Mouse (Mus musculus): ENCODE results near the gene Slc8b1. TPM values are rescaled to one million over a fixed set of nuclear protein-coding genes. Genes with fewer than 3 reads are reported as not detected.

Slc8b1 gene
- total and polyA plus RNA-seq, 3 experiments = 10.0 to 13.2 (median 12.2) TPM

GRCm38 (mm10) chr5:120578504-120579081, 67.6 kb downstream of the Slc8b1 start:
- Histone ChIP-seq H3K79me2 (replicated peaks; ENCODE audit: control insufficient read depth, insufficient read depth, low read length) (no peaks in the 10 kb centered on the region), H3K9ac (ENCODE audit: low read depth, low read length) (no peak overlapping the region), H3K36me3 (ENCODE audit: control insufficient read depth, insufficient read depth, low read length) (no peaks in the 10 kb centered on the region), H3K4me3 (no peak overlapping the region; the same call in 1 of the 2 replicates), H3K27me3 (ENCODE audit: control insufficient read depth, insufficient read depth, low read length) (no peaks in the 10 kb centered on the region), H3K27ac (peak overlapping the region; percentile 75), H3K4me1 (ENCODE audit: control insufficient read depth, insufficient read depth, low read length) (peaks cover 17% of the 10 kb centered on the region)
- intact Hi-C loops (cut with DNase I) = no loop called here
- TF ChIP-seq EP300 (IDR thresholded peaks at IDR 0.05; ENCODE audit: insufficient read depth, low read depth, low read length) (no peak), POLR2A (IDR thresholded peaks at IDR 0.05; ENCODE audit: insufficient read depth, low read depth, low read length) (no peak), CTCF (IDR thresholded peaks at IDR 0.05) (no peak)
- 39% methylated on average over 12 of the region's 12 CpGs for WGBS
- DNase-seq = peak; percentile 75 to 80

DNA sequence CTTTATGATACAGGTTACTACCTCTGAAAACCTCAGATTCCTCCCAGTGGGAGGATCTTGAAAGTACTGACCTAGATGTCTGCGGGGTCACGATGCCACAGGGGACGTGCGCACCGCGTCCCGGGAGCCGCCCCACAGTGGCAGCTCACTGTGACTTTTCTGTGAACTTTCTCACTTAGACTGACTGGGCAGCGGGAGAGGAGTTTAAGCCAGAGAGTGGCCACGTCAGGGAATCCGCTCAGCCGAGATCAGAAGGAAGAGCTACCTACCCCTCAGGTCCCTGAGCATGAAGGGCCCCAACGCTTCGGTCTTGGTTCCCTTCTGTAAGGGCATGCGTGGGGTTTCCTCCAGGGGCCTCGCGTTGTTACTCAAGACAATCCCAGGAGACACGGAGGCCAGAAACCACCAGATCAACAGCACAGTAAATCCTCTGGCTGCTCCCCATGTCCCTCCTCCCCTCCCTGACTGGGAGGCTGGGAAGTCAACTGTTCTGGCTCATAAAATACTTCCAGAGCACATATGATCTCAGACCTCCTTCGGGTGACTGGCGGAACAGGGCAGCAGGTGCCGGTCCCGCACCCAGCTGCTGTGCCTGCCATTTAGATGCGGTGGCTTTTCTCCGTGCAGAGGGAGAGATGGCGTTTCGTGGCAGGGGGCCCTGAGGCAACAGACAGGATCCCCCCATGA, 68.4 kb downstream of the Slc8b1 start:
- peaks cover 17% of the 10 kb centered on the region for H3K4me1 ChIP-seq (ENCODE audit: control insufficient read depth, insufficient read depth, low read length)
- H3K27ac ChIP-seq = peak overlapping the region; percentile 75
- no peak for TF ChIP-seq CTCF (IDR thresholded peaks at IDR 0.05)
- no peak for TF ChIP-seq POLR2A (IDR thresholded peaks at IDR 0.05; ENCODE audit: insufficient read depth, low read depth, low read length)
- no peaks in the 10 kb centered on the region for H3K36me3 ChIP-seq (ENCODE audit: control insufficient read depth, insufficient read depth, low read length)
- H3K4me3 ChIP-seq = no peak overlapping the region; the same call in 1 of the 2 replicates
- H3K27me3 ChIP-seq (ENCODE audit: control insufficient read depth, insufficient read depth, low read length) = no peaks in the 10 kb centered on the region
- peak; percentile 75 to 82 for DNase-seq
- no peaks in the 10 kb centered on the region for H3K79me2 ChIP-seq (replicated peaks; ENCODE audit: control insufficient read depth, insufficient read depth, low read length)
- H3K9ac ChIP-seq (ENCODE audit: low read depth, low read length) = no peak overlapping the region
- WGBS = 40% methylated on average over 26 of the region's 26 CpGs
- intact Hi-C loops (cut with DNase I) = no loop called here

DNA sequence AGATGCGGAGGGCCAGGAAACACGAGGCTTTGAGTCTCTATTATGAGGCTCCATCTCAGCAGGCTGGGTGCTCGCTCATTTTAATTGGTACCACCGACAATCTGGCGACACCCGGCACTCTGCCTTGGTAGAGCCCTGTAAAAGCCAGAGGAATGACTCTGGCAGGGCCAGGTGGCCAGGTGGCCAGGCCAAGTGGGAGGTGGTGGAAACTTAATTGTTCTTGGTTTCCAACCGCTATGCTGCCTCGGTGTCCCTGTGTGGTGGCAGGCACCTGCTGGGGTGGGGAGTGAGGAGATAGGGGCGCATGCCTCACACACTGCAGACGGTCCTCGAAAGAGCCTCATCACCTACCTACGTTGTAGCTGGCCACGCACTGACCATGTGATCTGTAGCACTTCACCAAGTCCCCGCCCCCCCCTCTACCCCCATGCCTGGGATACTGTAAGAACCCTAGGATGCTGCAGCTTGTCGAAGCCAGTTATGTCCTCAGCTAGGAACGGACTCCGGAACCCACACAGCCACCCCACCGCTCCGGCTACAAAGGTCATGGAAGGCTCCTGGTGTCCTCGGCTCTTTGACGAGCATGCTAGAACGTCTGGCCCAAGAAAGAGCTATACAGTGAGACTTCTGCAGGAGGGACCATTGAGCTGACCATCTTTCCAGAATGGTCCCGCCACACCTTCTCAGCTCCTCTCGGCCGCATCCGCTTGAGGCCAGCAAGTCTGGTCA, 69.1 kb downstream of the Slc8b1 start:
- H3K4me3 ChIP-seq = no peak overlapping the region
- intact Hi-C loops (cut with DNase I) = no loop called here
- TF ChIP-seq CTCF (IDR thresholded peaks at IDR 0.05) (no peak), EP300 (IDR thresholded peaks at IDR 0.05; ENCODE audit: insufficient read depth, low read depth, low read length) (no peak), POLR2A (IDR thresholded peaks at IDR 0.05; ENCODE audit: insufficient read depth, low read depth, low read length) (no peak)
- H3K27me3 ChIP-seq (ENCODE audit: control insufficient read depth, insufficient read depth, low read length) = no peaks in the 10 kb centered on the region
- H3K9ac ChIP-seq (ENCODE audit: low read depth, low read length) = no peak overlapping the region
- H3K4me1 ChIP-seq (ENCODE audit: control insufficient read depth, insufficient read depth, low read length) = peaks cover 15% of the 10 kb centered on the region
- H3K79me2 ChIP-seq (replicated peaks; ENCODE audit: control insufficient read depth, insufficient read depth, low read length) = no peaks in the 10 kb centered on the region
- no peak for DNase-seq
- 89% methylated on average over 26 of the region's 26 CpGs for WGBS
- H3K27ac ChIP-seq = peak overlapping the region; percentile 75
- no peaks in the 10 kb centered on the region for H3K36me3 ChIP-seq (ENCODE audit: control insufficient read depth, insufficient read depth, low read length)

DNA sequence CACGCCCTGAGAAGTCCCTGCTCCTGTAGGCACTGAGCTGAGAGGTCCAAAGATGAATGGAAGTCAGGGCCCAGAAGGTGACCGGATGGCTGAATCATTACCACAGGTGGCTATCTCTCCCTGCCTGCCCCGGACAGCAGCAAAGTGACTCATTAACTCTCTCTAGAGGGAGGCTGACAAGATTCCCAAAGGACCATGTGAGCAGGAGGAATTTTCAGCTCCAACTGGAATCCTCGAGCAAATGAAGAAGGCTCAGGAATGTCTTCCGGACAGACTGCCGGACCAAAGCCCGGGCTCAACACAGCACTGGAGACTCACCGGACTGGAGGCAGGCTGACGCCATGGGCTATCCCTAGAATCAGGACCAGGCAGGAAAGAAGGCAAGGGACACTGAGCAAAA, 71.0 kb downstream of the Slc8b1 start:
- H3K4me1 ChIP-seq (ENCODE audit: control insufficient read depth, insufficient read depth, low read length) = peaks cover 20% of the 10 kb centered on the region
- H3K27ac ChIP-seq = peak overlapping the region; percentile 73
- H3K79me2 ChIP-seq (replicated peaks; ENCODE audit: control insufficient read depth, insufficient read depth, low read length) = no peaks in the 10 kb centered on the region
- H3K4me3 ChIP-seq = no peak overlapping the region
- H3K9ac ChIP-seq (ENCODE audit: low read depth, low read length) = no peak overlapping the region
- DNase-seq = peak; percentile 22 to 45
- TF ChIP-seq EP300 (IDR thresholded peaks at IDR 0.05; ENCODE audit: insufficient read depth, low read depth, low read length) = 0 out of 2 replicates have a peak, but pooled peaks have one; percentile 4
- no peak for TF ChIP-seq CTCF (IDR thresholded peaks at IDR 0.05)
- H3K36me3 ChIP-seq (ENCODE audit: control insufficient read depth, insufficient read depth, low read length) = no peaks in the 10 kb centered on the region
- H3K27me3 ChIP-seq (ENCODE audit: control insufficient read depth, insufficient read depth, low read length) = no peaks in the 10 kb centered on the region
- intact Hi-C loops (cut with DNase I) = loop anchor here (2.0 kb wide), 1 partner anchor 15 kb away; no protein-coding TSS in a partner anchor
- 43% methylated on average over 9 of the region's 9 CpGs for WGBS

GRCm38 (mm10) chr5:120583511-120583910, 72.5 kb downstream of the Slc8b1 start:
- H3K4me1 ChIP-seq (ENCODE audit: control insufficient read depth, insufficient read depth, low read length) = peaks cover 21% of the 10 kb centered on the region

More at GRCm38 (mm10) chr5:120583511-120583910, 72.5 kb downstream of the Slc8b1 start:
- H3K27me3 ChIP-seq (ENCODE audit: control insufficient read depth, insufficient read depth, low read length) = no peaks in the 10 kb centered on the region
- no peak for DNase-seq
- no peak overlapping the region for H3K4me3 ChIP-seq
- TF ChIP-seq CTCF (IDR thresholded peaks at IDR 0.05) (no peak), EP300 (IDR thresholded peaks at IDR 0.05; ENCODE audit: insufficient read depth, low read depth, low read length) (no peak), POLR2A (IDR thresholded peaks at IDR 0.05; ENCODE audit: insufficient read depth, low read depth, low read length) (no peak)
- intact Hi-C loops (cut with DNase I) = loop anchor here (2.0 kb wide), 1 partner anchor 17 kb away; no protein-coding TSS in a partner anchor
- no peak overlapping the region; the same call in 1 of the 2 replicates for H3K27ac ChIP-seq
- H3K79me2 ChIP-seq (replicated peaks; ENCODE audit: control insufficient read depth, insufficient read depth, low read length) = no peaks in the 10 kb centered on the region
- WGBS = 64% methylated on average over 4 of the region's 4 CpGs
- no peaks in the 10 kb centered on the region for H3K36me3 ChIP-seq (ENCODE audit: control insufficient read depth, insufficient read depth, low read length)
- H3K9ac ChIP-seq (ENCODE audit: low read depth, low read length) = no peak overlapping the region

Other genes starting within 250 kb of the Slc8b1 start
- not detected for gene Lhx5, start 79.5 kb upstream of the Slc8b1 start, total RNA-seq (2021)
- not detected in 2 replicates for gene Lhx5, start 79.5 kb upstream of the Slc8b1 start, polyA plus RNA-seq (2012; rRNA removed)
- gene Sdsl, start 38.4 kb upstream of the Slc8b1 start, total RNA-seq (2021) = 1 to 10 TPM; 8.8 to 9.8 TPM
- gene Sdsl, start 38.4 kb upstream of the Slc8b1 start, polyA plus RNA-seq (2012; rRNA removed) = 12.6 and 13.5 TPM in 2 replicates
- 1 to 10 TPM; 1.2 to 3.0 TPM for gene Sds, start 34.6 kb upstream of the Slc8b1 start, total RNA-seq (2021)
- 5.6 and 10.9 TPM in 2 replicates for gene Sds, start 34.6 kb upstream of the Slc8b1 start, polyA plus RNA-seq (2012; rRNA removed)
- gene Plbd2, start 7.5 kb upstream of the Slc8b1 start, total RNA-seq (2021) = 10 to 100 TPM; 39.5 to 47.1 TPM
- 27.7 and 32.1 TPM in 2 replicates for gene Plbd2, start 7.5 kb upstream of the Slc8b1 start, polyA plus RNA-seq (2012; rRNA removed)
- gene Tpcn1, start 77.5 kb downstream of the Slc8b1 start, total RNA-seq (2021) = 10 to 100 TPM; 30.7 to 35.1 TPM
- gene Tpcn1, start 77.5 kb downstream of the Slc8b1 start, polyA plus RNA-seq (2012; rRNA removed) = 53.7 and 59.7 TPM in 2 replicates
- gene Iqcd, start 77.8 kb downstream of the Slc8b1 start, total RNA-seq (2021) = not detected
- 0.14 and 0.20 TPM in 2 replicates for gene Iqcd, start 77.8 kb downstream of the Slc8b1 start, polyA plus RNA-seq (2012; rRNA removed)
- gene Rita1, start 101.4 kb downstream of the Slc8b1 start, total RNA-seq (2021) = 10 to 100 TPM; 14.2 to 16.0 TPM
- gene Rita1, start 101.4 kb downstream of the Slc8b1 start, polyA plus RNA-seq (2012; rRNA removed) = 15.3 and 21.7 TPM in 2 replicates
- 10 to 100 TPM; 21.4 to 22.5 TPM for gene Ddx54, start 101.6 kb downstream of the Slc8b1 start, total RNA-seq (2021)
- 16.2 and 18.2 TPM in 2 replicates for gene Ddx54, start 101.6 kb downstream of the Slc8b1 start, polyA plus RNA-seq (2012; rRNA removed)
- not detected for gene Cfap73, start 123.1 kb downstream of the Slc8b1 start, total RNA-seq (2021)
- gene Cfap73, start 123.1 kb downstream of the Slc8b1 start, polyA plus RNA-seq (2012; rRNA removed) = 0.16 TPM in 1 of 2 replicates, not detected in the other
- gene Rasal1, start 137.6 kb downstream of the Slc8b1 start, total RNA-seq (2021) = not detected
- 0.06 and 0.33 TPM in 2 replicates for gene Rasal1, start 137.6 kb downstream of the Slc8b1 start, polyA plus RNA-seq (2012; rRNA removed)
- 1 to 10 TPM; 2.1 to 2.7 TPM for gene Dtx1, start 200.8 kb downstream of the Slc8b1 start, total RNA-seq (2021)
- gene Dtx1, start 200.8 kb downstream of the Slc8b1 start, polyA plus RNA-seq (2012; rRNA removed) = 3.5 and 4.2 TPM in 2 replicates
- 1 to 10 TPM in 1 of 2 experiments, under 1 TPM in 1; 0.55 to 1.0 TPM for gene Oas2, start 238.7 kb downstream of the Slc8b1 start, total RNA-seq (2021)
- gene Oas2, start 238.7 kb downstream of the Slc8b1 start, polyA plus RNA-seq (2012; rRNA removed) = 9.6 and 11.3 TPM in 2 replicates